ENCODE assay signal across 10 mouse cellular contexts in the genomic region with DNA sequence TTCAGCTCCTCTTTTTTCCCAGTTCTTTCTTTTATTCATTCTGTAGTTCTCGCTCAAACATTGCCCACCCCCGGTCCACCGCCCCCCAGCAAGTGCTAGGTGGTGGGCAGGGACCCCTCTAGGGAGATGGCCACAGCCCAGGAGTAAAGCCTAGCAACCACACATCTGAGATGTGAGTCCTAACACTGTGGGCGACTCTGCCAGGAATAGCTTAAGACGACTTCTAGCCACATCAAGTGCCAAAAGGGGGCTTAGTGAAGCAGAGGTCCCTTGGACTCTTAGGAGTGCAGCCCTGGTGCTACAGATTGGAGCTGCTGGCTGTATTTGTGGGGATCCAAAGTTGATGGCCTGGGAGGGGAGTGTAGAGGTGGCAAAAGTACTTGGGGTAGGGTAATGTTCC. TPM values are rescaled to one million over a fixed set of nuclear protein-coding genes. Genes with fewer than 3 reads are reported as not detected.
DNase-seq lines count a peak whose midpoint lies in the region; ATAC-seq lines count a peak whose summit lies in the region.
"Had no signal": no experiment of that assay in that cellular context is flagged by ENCODE, and none has a peak within 500 bp of the region (broad histone marks: within the 10 kb centered on the region; RNA-seq: fewer than 3 reads in every experiment).

No protein-coding gene starts in this region.

- intact Hi-C loops in heart, postnatal 36 days (cut with DNase I): no loop called here

- H3K27ac ChIP-seq in kidney, embryonic 14.5 days (ENCODE audit: low read depth, low read length): no peak overlapping the region
- H3K27ac ChIP-seq in forebrain, embryonic 14.5 days (ENCODE audit: low read depth, low read length): no peak overlapping the region
- H3K27ac ChIP-seq in limb, embryonic 15.5 days: no peak overlapping the region

- H3K4me1 ChIP-seq in kidney, embryonic 14.5 days (ENCODE audit: control insufficient read depth, insufficient read depth, low read length): no peaks in the 10 kb centered on the region; the same call in 1 of the 2 replicates
- H3K4me1 ChIP-seq in forebrain, embryonic 14.5 days (ENCODE audit: control insufficient read depth, insufficient read depth, low read length): peaks cover 4% of the 10 kb centered on the region; the same call in 1 of the 2 replicates
- H3K4me1 ChIP-seq in limb, embryonic 15.5 days: peaks cover 20% of the 10 kb centered on the region

- no peaks in the 10 kb centered on the region for H3K36me3 ChIP-seq in kidney, embryonic 14.5 days (ENCODE audit: control insufficient read depth, insufficient read depth, low read length)
- H3K36me3 ChIP-seq in forebrain, embryonic 14.5 days (ENCODE audit: control insufficient read depth, insufficient read depth, low read length): no peaks in the 10 kb centered on the region
- H3K36me3 ChIP-seq in limb, embryonic 15.5 days: no peaks in the 10 kb centered on the region

- 0 out of 2 replicates have a peak overlapping the region, but pooled peaks have one; percentile 7 for H3K4me3 ChIP-seq in kidney, embryonic 14.5 days (ENCODE audit: low read length)
- peak overlapping the region; percentile 68; the same call in 1 of the 2 replicates for H3K4me3 ChIP-seq in forebrain, embryonic 14.5 days (ENCODE audit: low read depth, low read length)
- H3K4me3 ChIP-seq in limb, embryonic 15.5 days: peak overlapping the region; percentile 76

- no peaks in the 10 kb centered on the region for H3K9me3 ChIP-seq in kidney, embryonic 14.5 days (ENCODE audit: control insufficient read depth, low read length)
- no peaks in the 10 kb centered on the region for H3K9me3 ChIP-seq in forebrain, embryonic 14.5 days (replicated peaks; ENCODE audit: control insufficient read depth, low read length)
- no peaks in the 10 kb centered on the region for H3K9me3 ChIP-seq in limb, embryonic 15.5 days

- peaks cover 52% of the 10 kb centered on the region for H3K27me3 ChIP-seq in kidney, embryonic 14.5 days (ENCODE audit: control insufficient read depth, insufficient read depth, low read length)
- peaks cover 29% of the 10 kb centered on the region for H3K27me3 ChIP-seq in forebrain, embryonic 14.5 days (replicated peaks; ENCODE audit: control insufficient read depth, insufficient read depth, low read length)
- peaks cover 71% of the 10 kb centered on the region for H3K27me3 ChIP-seq in limb, embryonic 15.5 days

- WGBS in kidney, embryonic 14.5 days: 57% methylated on average over 5 of the region's 5 CpGs
- WGBS in forebrain, embryonic 14.5 days: 53% methylated on average over 5 of the region's 5 CpGs
- 50% methylated on average over 5 of the region's 5 CpGs for WGBS in limb, embryonic 15.5 days

- H3K4me2 ChIP-seq in kidney, embryonic 14.5 days (replicated peaks; ENCODE audit: low read depth, low read length): no peak overlapping the region
- peak overlapping the region; percentile 82 for H3K4me2 ChIP-seq in forebrain, embryonic 14.5 days (ENCODE audit: low read length)
- H3K4me2 ChIP-seq in limb, embryonic 15.5 days: peak overlapping the region; percentile 95

- H3K9ac ChIP-seq in kidney, embryonic 14.5 days (ENCODE audit: low read depth, low read length): no peak overlapping the region
- H3K9ac ChIP-seq in forebrain, embryonic 14.5 days (ENCODE audit: low read length): no peak overlapping the region
- H3K9ac ChIP-seq in limb, embryonic 15.5 days: no peak overlapping the region

- no peak for ATAC-seq in kidney, embryonic 14.5 days (ENCODE audit: low FRiP score, low TSS enrichment)
- ATAC-seq in forebrain, embryonic 14.5 days: no peak
- ATAC-seq in limb, embryonic 15.5 days (ENCODE audit: insufficient number of reproducible peaks, low FRiP score, low TSS enrichment, low read depth): no peak

- no peak for DNase-seq in kidney, postnatal 25 days
- peak; percentile 4 for DNase-seq in ES-CJ7 (ENCODE audit: low read depth, low spot score)
- no peak for DNase-seq in forebrain, embryonic 14.5 days (ENCODE audit: low spot score)
- no peak for DNase-seq in layer of hippocampus, adult 9-11 months
- DNase-seq in urinary bladder, postnatal 36 days (ENCODE audit: low spot score in 2 of 2): no peak
- no peak for DNase-seq in heart, postnatal 36 days
- DNase-seq: kidney, adult 9 months; spleen, adult 18-20 months had no signal

RNA-seq across cellular contexts. Expression of a gene that starts 11.6 kb away (rescaled TPM):
- polyA plus RNA-seq in kidney, embryonic 14.5 days (2014; fragmentation: Nextera tagmentation; extraction: Ambion mirVana): 0.81 and 1.5 TPM in 2 replicates
- polyA plus RNA-seq in forebrain, embryonic 14.5 days (2014; fragmentation: Nextera tagmentation; extraction: Ambion mirVana): 6.6 and 9.7 TPM in 2 replicates
- polyA plus RNA-seq in limb, embryonic 15.5 days (2015; fragmentation: Nextera tagmentation; extraction: Ambion mirVana): 7.8 and 8.0 TPM in 2 replicates
- under 1 TPM; 0.62 to 0.94 TPM for total RNA-seq in heart, postnatal 36 days (2021)

Comparison
In these comparisons a context has a peak if more than half of its experiments do, and no peak if none do; other contexts are left out.
1. H3K4me3 ChIP-seq: peak in every context shown above with its lines; median percentile 76 in limb, embryonic 15.5 days; 68 in forebrain, embryonic 14.5 days; 7 in kidney, embryonic 14.5 days.